Mouse (Mus musculus): ENCODE measurements around the gene Mt2. TPM values are rescaled to one million over a fixed set of nuclear protein-coding genes. Genes with fewer than 3 reads are reported as not detected.
"Not testable (repeated sequence)": the region's sequence is repeated elsewhere in the genome, so short reads cannot be mapped to it uniquely, and the experiment has no call there.

Mt2 gene
- polyA plus RNA-seq, 1 experiment from 2014 or later: 55.8 TPM

- WGBS: 80% methylated on average over 5 of the region's 5 CpGs
- no peak overlapping the region for H3K27ac ChIP-seq (replicated peaks)
- no peaks in the 10 kb centered on the region for H3K9me3 ChIP-seq (replicated peaks)
These were observed 21.5 kb upstream of the Mt2 start for GRCm38 (mm10) chr8:94150925-94151324.

GRCm38 (mm10) chr8:94152513-94153300 is 19.8 kb upstream of the Mt2 start, which contains the start of gene Mt3:
TSS of gene Mt3 (plus strand) at chr8:94152607.
- H3K4me1 ChIP-seq: peaks cover 47% of the 10 kb centered on the region
- no peaks in the 10 kb centered on the region for H3K36me3 ChIP-seq
- peak; percentile 77 for DNase-seq (ENCODE audit: low spot score)
- WGBS: 3% methylated on average over 29 of the region's 29 CpGs
- H3K27ac ChIP-seq (replicated peaks): peak within 1 kb of the TSS; percentile 65
- H3K27me3 ChIP-seq (ENCODE audit: low read depth, poor library complexity, severe bottlenecking): peaks cover 51% of the 10 kb centered on the region
- H3K9me3 ChIP-seq (replicated peaks): no peaks in the 10 kb centered on the region
- peak within 1 kb of the TSS; percentile 58 for H3K4me3 ChIP-seq

More at GRCm38 (mm10) chr8:94150925-94151324, 21.5 kb upstream of the Mt2 start:
- no peak overlapping the region for H3K4me3 ChIP-seq
- no peaks in the 10 kb centered on the region for H3K36me3 ChIP-seq
- DNase-seq (ENCODE audit: low spot score): no peak
- H3K27me3 ChIP-seq (ENCODE audit: low read depth, poor library complexity, severe bottlenecking): peaks cover 51% of the 10 kb centered on the region
- H3K4me1 ChIP-seq: peaks cover 43% of the 10 kb centered on the region

GRCm38 (mm10) chr8:94153451-94153850 is 19.0 kb upstream of the Mt2 start:
- Histone ChIP-seq H3K9me3 (replicated peaks) (no peaks in the 10 kb centered on the region), H3K4me1 (peaks cover 39% of the 10 kb centered on the region), H3K36me3 (no peaks in the 10 kb centered on the region), H3K27ac (replicated peaks) (no peak overlapping the region), H3K27me3 (ENCODE audit: low read depth, poor library complexity, severe bottlenecking) (peaks cover 51% of the 10 kb centered on the region), H3K4me3 (peak overlapping the region; percentile 58)
- WGBS: 27% methylated on average over 7 of the region's 7 CpGs
- no peak for DNase-seq (ENCODE audit: low spot score)

- no peak for DNase-seq (ENCODE audit: low spot score)
- H3K27me3 ChIP-seq (ENCODE audit: low read depth, poor library complexity, severe bottlenecking): peaks cover 51% of the 10 kb centered on the region
- no peaks in the 10 kb centered on the region for H3K9me3 ChIP-seq (replicated peaks)
- H3K4me3 ChIP-seq: no peak overlapping the region
- H3K4me1 ChIP-seq: peaks cover 38% of the 10 kb centered on the region
- H3K36me3 ChIP-seq: no peaks in the 10 kb centered on the region
- WGBS: 58% methylated on average over 6 of the region's 6 CpGs
- H3K27ac ChIP-seq (replicated peaks): no peak overlapping the region
These were observed 17.9 kb upstream of the Mt2 start for GRCm38 (mm10) chr8:94154537-94154936.

- Histone ChIP-seq H3K4me3 (no peak overlapping the region), H3K27ac (replicated peaks) (no peak overlapping the region), H3K27me3 (ENCODE audit: low read depth, poor library complexity, severe bottlenecking) (peaks cover 39% of the 10 kb centered on the region), H3K36me3 (no peaks in the 10 kb centered on the region), H3K4me1 (peaks cover 38% of the 10 kb centered on the region), H3K9me3 (replicated peaks) (no peaks in the 10 kb centered on the region)
- 78% methylated on average over 4 of the region's 4 CpGs for WGBS
- DNase-seq (ENCODE audit: low spot score): no peak
These were observed 16.4 kb upstream of the Mt2 start for GRCm38 (mm10) chr8:94156092-94156491.

- peaks cover 43% of the 10 kb centered on the region for H3K27me3 ChIP-seq (ENCODE audit: low read depth, poor library complexity, severe bottlenecking)
- DNase-seq (ENCODE audit: low spot score); H3K27ac ChIP-seq (replicated peaks); H3K36me3 ChIP-seq; H3K4me1 ChIP-seq; H3K9me3 ChIP-seq (replicated peaks); H3K4me3 ChIP-seq: not testable (repeated sequence)
- WGBS: 79% methylated on average over 8 of the region's 8 CpGs
These were observed 6.7 kb upstream of the Mt2 start for GRCm38 (mm10) chr8:94165772-94166171.

- H3K4me3 ChIP-seq: no peak overlapping the region
- no peaks in the 10 kb centered on the region for H3K36me3 ChIP-seq
- peaks cover 7% of the 10 kb centered on the region for H3K4me1 ChIP-seq
- no peak overlapping the region for H3K27ac ChIP-seq (replicated peaks)
- WGBS: 5% methylated on average over 6 of the region's 6 CpGs
- H3K9me3 ChIP-seq (replicated peaks): no peaks in the 10 kb centered on the region
- DNase-seq (ENCODE audit: low spot score): peak; percentile 88
- peaks cover 58% of the 10 kb centered on the region for H3K27me3 ChIP-seq (ENCODE audit: low read depth, poor library complexity, severe bottlenecking)
These were observed 5.2 kb upstream of the Mt2 start for GRCm38 (mm10) chr8:94167244-94167643.

- DNase-seq (ENCODE audit: low spot score): no peak
- no peak overlapping the region for H3K27ac ChIP-seq (replicated peaks)
- no peaks in the 10 kb centered on the region for H3K9me3 ChIP-seq (replicated peaks)
- WGBS: 82% methylated on average over 5 of the region's 5 CpGs
- H3K27me3 ChIP-seq (ENCODE audit: low read depth, poor library complexity, severe bottlenecking): peaks cover 81% of the 10 kb centered on the region
- H3K4me3 ChIP-seq: no peak overlapping the region
- peaks cover 21% of the 10 kb centered on the region for H3K4me1 ChIP-seq
- H3K36me3 ChIP-seq: no peaks in the 10 kb centered on the region
These were observed 2.9 kb upstream of the Mt2 start for GRCm38 (mm10) chr8:94169547-94169946.

GRCm38 (mm10) chr8:94171321-94171755 is 1.1 kb upstream of the Mt2 start:
- 47% methylated on average over 10 of the region's 10 CpGs for WGBS
- Histone ChIP-seq H3K4me3 (0 out of 2 replicates have a peak overlapping the region, but pooled peaks have one; percentile 59), H3K36me3 (no peaks in the 10 kb centered on the region), H3K27ac (replicated peaks) (no peak overlapping the region), H3K9me3 (replicated peaks) (no peaks in the 10 kb centered on the region), H3K4me1 (peaks cover 24% of the 10 kb centered on the region), H3K27me3 (ENCODE audit: low read depth, poor library complexity, severe bottlenecking) (peaks cover 89% of the 10 kb centered on the region)
- no peak for DNase-seq (ENCODE audit: low spot score)

GRCm38 (mm10) chr8:94172809-94173732 is 607 bp downstream of the Mt2 start:
- Histone ChIP-seq H3K4me1 (peaks cover 24% of the 10 kb centered on the region), H3K9me3 (replicated peaks) (no peaks in the 10 kb centered on the region), H3K27me3 (ENCODE audit: low read depth, poor library complexity, severe bottlenecking) (peaks cover 96% of the 10 kb centered on the region), H3K36me3 (no peaks in the 10 kb centered on the region), H3K4me3 (peak overlapping the region; percentile 59), H3K27ac (replicated peaks) (peak overlapping the region; percentile 66)
- DNase-seq (ENCODE audit: low spot score): peak; percentile 54
- 2% methylated on average over 39 of the region's 39 CpGs for WGBS

- Histone ChIP-seq H3K27me3 (ENCODE audit: low read depth, poor library complexity, severe bottlenecking) (peaks cover 100% of the 10 kb centered on the region), H3K4me1 (peaks cover 28% of the 10 kb centered on the region), H3K9me3 (replicated peaks) (no peaks in the 10 kb centered on the region), H3K4me3 (no peak overlapping the region; the same call in 1 of the 2 replicates), H3K36me3 (no peaks in the 10 kb centered on the region), H3K27ac (replicated peaks) (no peak overlapping the region)
- DNase-seq (ENCODE audit: low spot score): no peak
- WGBS: 49% methylated on average over 11 of the region's 11 CpGs
These were observed 1.5 kb downstream of the Mt2 start for GRCm38 (mm10) chr8:94173848-94174403.

GRCm38 (mm10) chr8:94174619-94175213 is 2.3 kb downstream of the Mt2 start:
- WGBS: 29% methylated on average over 7 of the region's 7 CpGs
- Histone ChIP-seq H3K4me1 (peaks cover 36% of the 10 kb centered on the region), H3K4me3 (no peak overlapping the region), H3K27ac (replicated peaks) (no peak overlapping the region), H3K27me3 (ENCODE audit: low read depth, poor library complexity, severe bottlenecking) (peaks cover 100% of the 10 kb centered on the region), H3K9me3 (replicated peaks) (no peaks in the 10 kb centered on the region), H3K36me3 (no peaks in the 10 kb centered on the region)
- DNase-seq (ENCODE audit: low spot score): no peak

All from midbrain, embryonic 10.5 days (tissue).